Mouse (Mus musculus): Measurements from ENCODE around the gene Sirpb1b.
"Not testable (repeated sequence)": the region's sequence is repeated elsewhere in the genome, so short reads cannot be mapped to it uniquely, and the experiment has no call there.

Gene Sirpb1b

DNA sequence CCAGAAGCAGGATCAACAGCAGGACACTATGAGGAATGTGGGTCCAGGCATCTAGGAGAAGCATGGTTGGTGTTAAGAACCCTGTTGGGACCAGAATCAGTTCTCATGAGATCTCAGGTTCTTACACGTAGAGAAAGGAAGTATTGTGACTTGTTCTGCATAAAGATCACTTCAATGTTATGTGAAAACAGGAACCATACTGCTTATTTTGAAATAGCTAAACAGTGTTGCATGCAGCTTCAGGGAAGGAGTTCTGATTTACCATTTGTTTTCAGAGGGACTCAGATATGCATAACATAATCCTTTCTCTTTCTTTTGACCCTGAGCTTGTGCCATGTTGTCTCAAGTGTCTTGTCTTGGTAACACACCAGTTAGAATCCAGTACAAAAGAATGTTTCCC, at the start of gene Sirpb1b:
Sirpb1b (minus strand) TSS at position 179 of the 400 bp plus-strand sequence.
- DNase-seq: not testable (repeated sequence)

GRCm38 (mm10) chr3:15590377-15591117, 15.7 kb upstream of the Sirpb1b start:
- not testable (repeated sequence) for DNase-seq

GRCm38 (mm10) chr3:15586665-15587064, 11.8 kb upstream of the Sirpb1b start:
- DNase-seq: not testable (repeated sequence)

- DNase-seq: no peak
Observed at GRCm38 (mm10) chr3:15583452-15583851, 8.6 kb upstream of the Sirpb1b start.

- not testable (repeated sequence) for DNase-seq
Observed at GRCm38 (mm10) chr3:15582948-15583347, 8.1 kb upstream of the Sirpb1b start.

- not testable (repeated sequence) for DNase-seq
Observed at GRCm38 (mm10) chr3:15576466-15576865, 1.6 kb upstream of the Sirpb1b start.

- DNase-seq: no peak
Observed at GRCm38 (mm10) chr3:15528589-15528988, 46.3 kb downstream of the Sirpb1b start.

GRCm38 (mm10) chr3:15513608-15514007, 61.3 kb downstream of the Sirpb1b start:
- not testable (repeated sequence) for DNase-seq

DNA sequence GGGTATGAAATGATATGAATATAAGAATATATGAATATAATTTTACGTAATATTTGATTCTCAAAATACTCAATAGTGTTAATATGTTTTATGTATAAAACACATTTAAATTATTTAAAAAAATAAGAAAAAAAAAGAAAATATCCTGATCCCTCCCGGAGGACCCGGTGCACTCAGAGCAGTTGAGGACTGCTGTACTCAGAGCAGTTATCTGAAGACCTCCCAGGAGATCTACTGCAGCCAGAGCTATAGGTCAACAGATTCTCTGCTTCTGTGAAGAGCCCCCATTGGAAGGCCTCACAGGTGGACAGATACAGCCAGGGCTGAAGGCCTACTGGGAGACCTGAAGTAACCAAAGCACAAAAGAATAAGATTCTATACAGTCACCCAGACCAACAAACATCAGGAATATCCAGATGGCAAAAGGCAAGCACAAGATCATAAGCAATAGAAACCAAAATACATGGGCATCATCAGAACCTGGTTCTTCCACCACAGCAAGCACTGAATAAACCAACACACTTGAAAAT, 67.0 kb downstream of the Sirpb1b start:
- DNase-seq: not testable (repeated sequence)

- DNase-seq: not testable (repeated sequence)
Observed at GRCm38 (mm10) chr3:15474831-15475230, 100.0 kb downstream of the Sirpb1b start.

GRCm38 (mm10) chr3:15470158-15470557, 104.7 kb downstream of the Sirpb1b start:
- DNase-seq: not testable (repeated sequence)
